Mouse (Mus musculus) lung, postnatal 0 days (tissue): ENCODE data around the gene Gpc6. TPM values are rescaled to one million over a fixed set of nuclear protein-coding genes. Genes with fewer than 3 reads are reported as not detected.
A peak's percentile ranks its signal among the peaks of the same experiment; 100 is the strongest.

Experiments used
- ATAC-seq: fragments of 200-750 bp; cut with Nextera tagmentation; 2 replicates; pipeline ENCODE4 v1.8.0; 2017; ENCODE audit warnings: moderate library complexity
- DNase-seq: peaks from one replicate; pipeline ENCODE4 v3.0.0-alpha.2; 2016; ENCODE audit warnings: low spot score
- H3K27ac ChIP-seq: fragments of 300-500 bp; sonication (generic); 2 replicates; pipeline ENCODE4 v1.5.1; 2014; ENCODE audit warnings: antibody characterized with exemption, mild to moderate bottlenecking, low read length, mixed read lengths
- H3K27me3 ChIP-seq: fragments of 300-500 bp; sonication (generic); replicated peaks from 2 replicates; pipeline ENCODE4 v1.6.1; 2014; ENCODE audit warnings: low read length, mixed read lengths; ENCODE audit not compliant: insufficient read depth
- H3K36me3 ChIP-seq: fragments of 300-500 bp; sonication (generic); 2 replicates; pipeline ENCODE4 v1.6.1; 2014; ENCODE audit warnings: low read length, mixed read lengths; ENCODE audit not compliant: insufficient read depth
- H3K4me1 ChIP-seq: fragments of 300-500 bp; sonication (generic); 2 replicates; pipeline ENCODE4 v1.6.1; 2014; ENCODE audit warnings: antibody characterized with exemption, low read depth, low read length, mixed read lengths; ENCODE audit not compliant: insufficient read depth
- H3K4me2 ChIP-seq: fragments of 300-500 bp; sonication (generic); replicated peaks from 2 replicates; pipeline ENCODE4 v1.6.1; 2014; ENCODE audit warnings: low read depth, mild to moderate bottlenecking, low read length, moderate library complexity, mixed read lengths
- H3K4me3 ChIP-seq: fragments of 300-500 bp; sonication (generic); 2 replicates; pipeline ENCODE4 v1.5.1; 2014; ENCODE audit warnings: low read depth, low read length
- H3K9ac ChIP-seq: fragments of 300-500 bp; sonication (generic); replicated peaks from 2 replicates; pipeline ENCODE4 v1.6.1; 2014; ENCODE audit warnings: low read depth, mild to moderate bottlenecking
- H3K9me3 ChIP-seq: fragments of 300-500 bp; sonication (generic); 2 replicates; pipeline ENCODE4 v1.6.1; 2016; ENCODE audit warnings: low read length, mixed read lengths
- CTCF ChIP-seq: IDR thresholded peaks from 2 replicates; pipeline ENCODE4 v1.5.1; 2016; ENCODE audit warnings: antibody characterized with exemption, mild to moderate bottlenecking
- EP300 ChIP-seq: IDR thresholded peaks from 2 replicates; pipeline ENCODE4 v1.6.1; 2016; ENCODE audit warnings: antibody characterized with exemption, mild to moderate bottlenecking, control low read depth
- WGBS: fragments of 180-500 bp; shearing (Covaris S2); extraction: QIAGEN DNeasy Blood & Tissue Kit; methylation state at CpG from one replicate; pipeline ENCODE4 v1.1.7; 2014; 5-methylcytosine and 5-hydroxymethylcytosine counted together
- polyA plus RNA-seq: library from polyadenylated mRNA; unstranded; fragments of >200 nt; fragmentation: Nextera tagmentation; extraction: Ambion mirVana; gene quantifications from 2 replicates; pipeline ENCODE4 v1.2.1, GENCODE M21; 2015

The Gpc6 gene
- polyA plus RNA-seq, 1 experiment from 2014 or later, result 3.1 TPM

DNA sequence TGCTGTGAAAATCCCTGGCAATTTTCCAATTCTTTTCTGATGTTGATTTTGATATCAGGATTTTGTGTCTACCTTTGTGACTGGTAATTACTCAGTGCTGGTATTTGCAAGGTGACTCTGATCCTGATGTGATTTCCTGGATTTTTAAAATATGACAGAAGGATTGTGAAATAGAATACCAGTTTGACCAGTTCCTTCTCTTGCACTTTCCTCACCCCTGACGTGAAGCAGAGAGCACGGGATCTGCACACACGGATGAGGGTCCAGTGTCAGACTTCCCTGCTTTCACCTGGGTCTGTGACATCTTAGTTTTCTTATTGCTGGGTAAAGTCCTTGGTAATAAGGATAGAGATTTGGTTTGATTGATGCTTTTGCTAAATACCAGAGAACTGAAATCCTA lies 232.3 kb downstream of the Gpc6 start:
- Histone ChIP-seq H3K4me2 (no peak overlapping the region), H3K4me3 (no peak overlapping the region), H3K27ac (no peak overlapping the region), H3K36me3 (no peaks in the 10 kb centered on the region), H3K9ac (no peak overlapping the region), H3K9me3 (no peaks in the 10 kb centered on the region), H3K27me3 (no peaks in the 10 kb centered on the region), H3K4me1 (no peaks in the 10 kb centered on the region)
- DNase-seq (peak; percentile 31), ATAC-seq (no peak; the same call in 1 of the 2 replicates)
- no peak for TF ChIP-seq CTCF
- 0 out of 2 replicates have a peak, but pooled peaks have one; percentile 18 for TF ChIP-seq EP300
- 52% methylated on average over 3 of the region's 3 CpGs for WGBS

DNA sequence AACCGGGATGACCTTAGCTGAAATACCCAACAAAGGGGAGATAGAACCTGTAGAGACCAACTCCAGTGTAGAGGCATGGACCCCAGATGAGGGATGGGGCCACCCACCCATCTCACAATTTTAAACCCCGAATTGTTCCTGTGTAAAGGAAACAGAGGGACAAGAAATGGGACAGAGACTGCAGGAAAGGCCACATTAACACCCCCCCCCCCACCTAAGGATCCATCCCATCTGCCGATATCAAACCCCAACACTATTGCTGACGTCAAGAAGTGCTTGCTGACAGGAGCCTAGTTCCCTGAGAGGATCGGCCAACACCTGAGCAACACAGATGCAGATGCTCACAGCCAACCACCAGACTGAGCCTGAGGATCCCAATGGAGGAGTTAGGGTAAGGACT lies 241.2 kb downstream of the Gpc6 start:
- no peaks in the 10 kb centered on the region for H3K27me3 ChIP-seq
- no peak overlapping the region for H3K9ac ChIP-seq
- no peak overlapping the region for H3K4me3 ChIP-seq
- TF ChIP-seq CTCF, result no peak
- H3K27ac ChIP-seq, result no peak overlapping the region
- H3K4me1 ChIP-seq, result no peaks in the 10 kb centered on the region
- H3K9me3 ChIP-seq, result no peaks in the 10 kb centered on the region
- WGBS, result 86% methylated on average over 5 of the region's 5 CpGs
- no peaks in the 10 kb centered on the region for H3K36me3 ChIP-seq
- ATAC-seq (no peak), DNase-seq (no peak)
- no peak overlapping the region for H3K4me2 ChIP-seq

DNA sequence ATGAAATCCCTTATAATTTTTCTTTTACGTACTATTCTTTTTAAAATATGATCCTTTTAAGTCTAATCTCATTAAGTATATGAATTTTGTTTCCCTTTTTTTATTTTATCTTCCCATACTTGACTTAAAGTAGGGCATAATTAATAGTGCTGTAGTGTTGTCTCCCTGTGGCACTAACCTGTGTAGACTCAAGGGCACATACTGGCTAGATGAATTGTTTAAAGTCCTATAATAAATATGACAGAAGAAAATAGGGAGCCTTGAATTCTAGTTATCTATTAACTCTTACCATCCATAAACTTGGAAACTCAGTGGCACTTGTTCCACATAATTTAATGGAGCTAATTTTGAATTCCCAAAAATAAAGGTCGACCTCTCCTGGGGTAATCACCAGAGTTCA lies 268.2 kb downstream of the Gpc6 start:
- no peak overlapping the region for H3K4me2 ChIP-seq
- no peak for TF ChIP-seq CTCF
- TF ChIP-seq EP300, result no peak
- no peaks in the 10 kb centered on the region for H3K9me3 ChIP-seq
- H3K4me3 ChIP-seq, result no peak overlapping the region
- no peaks in the 10 kb centered on the region for H3K27me3 ChIP-seq
- no peak overlapping the region for H3K27ac ChIP-seq
- H3K4me1 ChIP-seq, result no peaks in the 10 kb centered on the region
- DNase-seq (no peak), ATAC-seq (no peak)
- 87% methylated on average over 2 of the region's 2 CpGs for WGBS
- H3K36me3 ChIP-seq, result no peaks in the 10 kb centered on the region
- H3K9ac ChIP-seq, result no peak overlapping the region

DNA sequence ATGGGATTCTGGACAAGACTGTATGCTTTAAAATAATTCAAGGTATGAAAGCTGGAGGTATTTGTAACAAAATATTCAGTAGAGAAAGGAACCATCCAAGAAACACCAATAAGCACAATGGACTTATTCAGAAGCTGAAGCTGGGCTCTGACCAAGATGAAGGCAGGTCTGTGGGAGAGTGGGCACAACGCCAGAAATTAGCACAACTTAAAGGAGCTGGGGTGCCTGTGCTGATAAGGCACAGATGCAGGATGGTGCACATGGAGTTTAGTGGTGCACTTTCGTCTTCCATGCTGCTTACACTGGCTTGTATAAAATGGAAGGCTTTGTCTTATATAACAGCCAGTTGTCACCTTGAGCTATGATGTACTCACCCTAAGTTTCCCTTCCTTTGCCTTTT lies 276.9 kb downstream of the Gpc6 start:
- ATAC-seq (no peak), DNase-seq (no peak)
- WGBS, result 61% methylated on average over 2 of the region's 2 CpGs
- no peak overlapping the region for H3K4me2 ChIP-seq
- no peaks in the 10 kb centered on the region for H3K9me3 ChIP-seq
- no peaks in the 10 kb centered on the region for H3K36me3 ChIP-seq
- no peaks in the 10 kb centered on the region for H3K4me1 ChIP-seq
- H3K27me3 ChIP-seq, result no peaks in the 10 kb centered on the region
- H3K27ac ChIP-seq, result no peak overlapping the region
- TF ChIP-seq CTCF, result no peak
- TF ChIP-seq EP300, result no peak
- no peak overlapping the region for H3K9ac ChIP-seq
- no peak overlapping the region for H3K4me3 ChIP-seq

DNA sequence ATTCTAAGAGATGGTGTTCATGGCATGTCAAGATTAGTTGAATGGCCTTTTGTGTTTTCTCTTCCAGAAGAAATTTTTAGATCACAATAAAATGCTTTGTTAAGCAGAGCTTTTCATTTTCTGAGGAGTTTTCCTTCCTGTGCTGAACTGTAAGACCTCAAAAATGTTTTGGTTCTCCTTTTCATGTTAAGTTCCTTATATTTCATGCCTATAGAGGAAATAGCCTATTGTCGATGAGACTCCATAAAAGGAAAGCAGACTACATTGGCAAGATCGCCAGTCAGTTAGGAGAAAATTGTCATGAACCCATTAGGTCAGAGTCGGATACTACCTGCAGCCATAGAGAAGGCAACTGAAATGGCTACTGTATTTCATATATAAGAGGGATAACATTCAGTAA lies 278.8 kb downstream of the Gpc6 start:
- no peak overlapping the region for H3K4me2 ChIP-seq
- H3K9ac ChIP-seq, result no peak overlapping the region
- H3K27ac ChIP-seq, result no peak overlapping the region
- no peak for ATAC-seq
- H3K4me1 ChIP-seq, result no peaks in the 10 kb centered on the region
- H3K9me3 ChIP-seq, result no peaks in the 10 kb centered on the region
- DNase-seq, result no peak
- H3K4me3 ChIP-seq, result no peak overlapping the region
- H3K27me3 ChIP-seq, result no peaks in the 10 kb centered on the region
- TF ChIP-seq CTCF (no peak), EP300 (no peak)
- WGBS, result 70% methylated on average over 3 of the region's 3 CpGs
- no peaks in the 10 kb centered on the region for H3K36me3 ChIP-seq

DNA sequence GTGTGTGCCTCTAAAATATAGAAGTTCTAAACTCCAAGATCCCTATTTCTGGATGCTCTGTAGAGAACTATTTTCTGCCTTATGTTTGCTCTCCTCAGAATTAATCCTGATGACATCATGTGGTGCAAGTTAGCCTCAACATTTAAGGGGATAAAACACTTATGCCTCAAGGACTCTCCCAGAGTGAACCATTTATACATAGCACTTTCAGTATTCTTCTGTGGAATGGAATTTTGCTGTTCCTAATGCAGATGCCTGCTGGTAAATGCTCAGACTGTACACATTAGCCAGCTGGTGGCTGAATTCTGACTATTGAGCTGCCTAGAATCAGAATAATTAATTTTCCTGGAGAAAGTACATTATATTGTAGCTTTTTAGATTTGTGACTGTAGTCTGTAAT lies 289.3 kb downstream of the Gpc6 start:
- H3K27me3 ChIP-seq, result no peaks in the 10 kb centered on the region
- H3K4me1 ChIP-seq, result no peaks in the 10 kb centered on the region
- H3K4me2 ChIP-seq, result no peak overlapping the region
- DNase-seq (peak; percentile 8), ATAC-seq (no peak)
- H3K9ac ChIP-seq, result no peak overlapping the region
- H3K36me3 ChIP-seq, result no peaks in the 10 kb centered on the region
- H3K27ac ChIP-seq, result no peak overlapping the region
- TF ChIP-seq EP300 (no peak), CTCF (no peak)
- no peak overlapping the region for H3K4me3 ChIP-seq
- no peaks in the 10 kb centered on the region for H3K9me3 ChIP-seq

DNA sequence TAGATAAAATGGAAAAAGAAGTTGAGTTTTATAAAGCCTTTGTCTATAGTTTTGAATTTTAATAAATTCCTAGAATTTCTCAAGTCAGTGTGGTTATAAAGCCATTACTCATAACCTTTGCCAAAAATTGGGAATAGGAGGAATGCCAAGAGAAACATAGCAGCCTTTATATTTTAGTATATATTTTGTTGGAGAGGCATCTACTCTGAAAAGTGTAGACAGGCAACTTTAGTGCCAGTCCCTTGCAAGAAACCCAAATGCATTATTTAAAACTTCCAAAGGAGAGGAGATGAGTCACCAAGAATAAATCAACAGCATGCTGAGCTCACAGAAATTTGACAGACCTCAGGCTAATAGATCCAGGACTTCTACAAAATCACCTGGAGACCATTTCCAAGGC lies 301.8 kb downstream of the Gpc6 start:
- H3K4me1 ChIP-seq, result no peaks in the 10 kb centered on the region
- TF ChIP-seq EP300 (no peak), CTCF (no peak)
- H3K9me3 ChIP-seq, result no peaks in the 10 kb centered on the region
- H3K9ac ChIP-seq, result no peak overlapping the region
- ATAC-seq (no peak), DNase-seq (no peak)
- H3K36me3 ChIP-seq, result no peaks in the 10 kb centered on the region
- H3K4me3 ChIP-seq, result no peak overlapping the region
- H3K4me2 ChIP-seq, result no peak overlapping the region
- H3K27ac ChIP-seq, result no peak overlapping the region
- H3K27me3 ChIP-seq, result no peaks in the 10 kb centered on the region
